26 mouse cellular contexts compared by ENCODE assay signal in the genomic region with DNA sequence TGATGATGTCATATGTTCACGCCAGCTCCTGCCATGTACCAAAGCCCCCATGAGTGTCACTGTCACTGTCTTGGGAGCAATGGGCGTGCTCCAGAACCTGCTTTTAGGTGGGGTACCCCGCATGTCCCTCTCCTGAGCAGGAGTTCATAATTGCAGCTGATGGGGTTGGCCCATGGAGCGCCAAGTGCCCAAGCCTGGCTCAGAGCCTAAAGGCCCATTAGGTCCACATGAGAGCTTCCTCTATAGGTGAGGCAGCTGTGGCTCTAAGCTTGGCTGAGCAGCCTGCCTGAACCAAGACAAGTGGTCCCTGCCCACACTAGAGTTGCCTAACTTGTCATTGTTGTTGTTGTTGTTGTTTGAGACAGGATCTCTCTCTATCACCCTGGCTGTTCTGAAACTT. TPM values are rescaled to one million over a fixed set of nuclear protein-coding genes. Genes with fewer than 3 reads are reported as not detected.
DNase-seq lines count a peak whose midpoint lies in the region; ATAC-seq and TF ChIP-seq lines count a peak whose summit lies in the region.
"Had no signal": no experiment of that assay in that cellular context is flagged by ENCODE, and none has a peak within 500 bp of the region (broad histone marks: within the 10 kb centered on the region; RNA-seq: fewer than 3 reads in every experiment).

No protein-coding gene starts in this region.

- H3K9me3 ChIP-seq in embryonic facial prominence, embryonic 15.5 days (replicated peaks): no peaks in the 10 kb centered on the region
- no peaks in the 10 kb centered on the region for H3K9me3 ChIP-seq in embryonic facial prominence, embryonic 10.5 days
- no peaks in the 10 kb centered on the region for H3K9me3 ChIP-seq in kidney, embryonic 14.5 days (ENCODE audit: control insufficient read depth, low read length)
- no peaks in the 10 kb centered on the region for H3K9me3 ChIP-seq in E14TG2a.4 (ENCODE audit: low read length)
- no peaks in the 10 kb centered on the region for H3K9me3 ChIP-seq in lung, embryonic 16.5 days (ENCODE audit: control insufficient read depth, low read length)
- H3K9me3 ChIP-seq: embryonic facial prominence, embryonic 13.5 days; heart, embryonic 12.5 days; hindbrain, embryonic 10.5 days; limb, embryonic 12.5 days; megakaryocyte, embryonic 14.5 days; midbrain, embryonic 13.5 days had no signal

- no peak overlapping the region for H3K4me2 ChIP-seq in embryonic facial prominence, embryonic 15.5 days (replicated peaks)
- H3K4me2 ChIP-seq in kidney, embryonic 14.5 days (replicated peaks; ENCODE audit: low read depth, low read length): no peak overlapping the region
- no peak overlapping the region for H3K4me2 ChIP-seq in lung, embryonic 16.5 days (ENCODE audit: low read depth, low read length)
- H3K4me2 ChIP-seq: embryonic facial prominence, embryonic 13.5 days; heart, embryonic 12.5 days; limb, embryonic 12.5 days; liver, embryonic 11.5 days; midbrain, embryonic 13.5 days had no signal

- WGBS in embryonic facial prominence, embryonic 15.5 days: 93% methylated on average over 4 of the region's 4 CpGs
- 89% methylated on average over 4 of the region's 4 CpGs for WGBS in embryonic facial prominence, embryonic 10.5 days
- WGBS in kidney, embryonic 14.5 days: 84% methylated on average over 4 of the region's 4 CpGs
- 67% methylated on average over 4 of the region's 4 CpGs for WGBS in lung, embryonic 16.5 days

- H3K9ac ChIP-seq in embryonic facial prominence, embryonic 15.5 days: no peak overlapping the region
- H3K9ac ChIP-seq in kidney, embryonic 14.5 days (ENCODE audit: low read depth, low read length): 0 out of 2 replicates have a peak overlapping the region, but pooled peaks have one; percentile 4
- H3K9ac ChIP-seq in lung, embryonic 16.5 days (ENCODE audit: low read length): no peak overlapping the region
- H3K9ac ChIP-seq: embryonic facial prominence, embryonic 13.5 days; limb, embryonic 12.5 days; liver, postnatal 0 days; midbrain, embryonic 13.5 days had no signal

- H3K27me3 ChIP-seq in embryonic facial prominence, embryonic 15.5 days: peaks cover 6% of the 10 kb centered on the region
- H3K27me3 ChIP-seq in embryonic facial prominence, embryonic 10.5 days (replicated peaks; ENCODE audit: low read depth, poor library complexity, severe bottlenecking): peaks cover 85% of the 10 kb centered on the region
- H3K27me3 ChIP-seq in kidney, embryonic 14.5 days (ENCODE audit: control insufficient read depth, insufficient read depth, low read length): no peaks in the 10 kb centered on the region
- H3K27me3 ChIP-seq in E14TG2a.4 (ENCODE audit: insufficient read depth, low read length): no peaks in the 10 kb centered on the region
- H3K27me3 ChIP-seq in lung, embryonic 16.5 days (ENCODE audit: control insufficient read depth, insufficient read depth, low read depth, low read length): no peaks in the 10 kb centered on the region
- H3K27me3 ChIP-seq: embryonic facial prominence, embryonic 13.5 days had no signal

- DNase-seq in embryonic facial prominence, embryonic 10.5 days (ENCODE audit: low spot score): no peak
- DNase-seq in kidney, postnatal 25 days: no peak
- no peak for DNase-seq in ovary, postnatal 10 days (ENCODE audit: low spot score)
- DNase-seq in ovary, adult 18-20 months (ENCODE audit: low spot score): no peak
- DNase-seq: cerebellum, adult 18-20 months; cerebellum, postnatal 25 days; gastrocnemius, adult 2 months; layer of hippocampus, postnatal 36 days; liver, postnatal 0 days; thymus, adult 2 months; thymus, postnatal 4 days had no signal

- H3K4me3 ChIP-seq in embryonic facial prominence, embryonic 15.5 days (replicated peaks): no peak overlapping the region
- no peak overlapping the region for H3K4me3 ChIP-seq in embryonic facial prominence, embryonic 10.5 days
- H3K4me3 ChIP-seq in kidney, embryonic 14.5 days (ENCODE audit: low read length): no peak overlapping the region
- H3K4me3 ChIP-seq in E14TG2a.4 (replicated peaks; ENCODE audit: low read length): peak overlapping the region; percentile 69
- no peak overlapping the region for H3K4me3 ChIP-seq in lung, embryonic 16.5 days (ENCODE audit: low read length)
- H3K4me3 ChIP-seq: embryonic facial prominence, embryonic 13.5 days; gastrocnemius, adult 2 months; heart, embryonic 12.5 days; hindbrain, embryonic 10.5 days; limb, embryonic 12.5 days; megakaryocyte, embryonic 14.5 days; midbrain, embryonic 13.5 days had no signal

- no peak for TF ChIP-seq CTCF in E14TG2a.4 (conservative IDR thresholded peaks at IDR 0.05; ENCODE audit: low read length)

- 0 out of 2 replicates have a peak overlapping the region, but pooled peaks have one; percentile 13 for H3K27ac ChIP-seq in embryonic facial prominence, embryonic 15.5 days (replicated peaks)
- no peak overlapping the region for H3K27ac ChIP-seq in embryonic facial prominence, embryonic 10.5 days (replicated peaks)
- H3K27ac ChIP-seq in kidney, embryonic 14.5 days (ENCODE audit: low read depth, low read length): no peak overlapping the region
- peak overlapping the region; percentile 83 for H3K27ac ChIP-seq in lung, embryonic 16.5 days (ENCODE audit: low read length)
- H3K27ac ChIP-seq: gastrocnemius, adult 2 months; hindbrain, embryonic 10.5 days; hindbrain, postnatal 0 days; midbrain, embryonic 13.5 days had no signal

- no peaks in the 10 kb centered on the region for H3K36me3 ChIP-seq in embryonic facial prominence, embryonic 15.5 days
- no peaks in the 10 kb centered on the region for H3K36me3 ChIP-seq in embryonic facial prominence, embryonic 10.5 days (replicated peaks)
- no peaks in the 10 kb centered on the region for H3K36me3 ChIP-seq in kidney, embryonic 14.5 days (ENCODE audit: control insufficient read depth, insufficient read depth, low read length)
- peaks cover 62% of the 10 kb centered on the region for H3K36me3 ChIP-seq in E14TG2a.4 (ENCODE audit: insufficient read depth, low read length)
- no peaks in the 10 kb centered on the region for H3K36me3 ChIP-seq in lung, embryonic 16.5 days (ENCODE audit: control insufficient read depth, insufficient read depth, low read length)
- H3K36me3 ChIP-seq: embryonic facial prominence, embryonic 13.5 days; heart, embryonic 12.5 days; hindbrain, embryonic 10.5 days; limb, embryonic 12.5 days; midbrain, embryonic 13.5 days had no signal

- peaks cover 65% of the 10 kb centered on the region for H3K4me1 ChIP-seq in embryonic facial prominence, embryonic 15.5 days
- H3K4me1 ChIP-seq in embryonic facial prominence, embryonic 10.5 days: peaks cover 67% of the 10 kb centered on the region
- H3K4me1 ChIP-seq in kidney, embryonic 14.5 days (ENCODE audit: control insufficient read depth, insufficient read depth, low read length): peaks cover 46% of the 10 kb centered on the region
- peaks cover 96% of the 10 kb centered on the region for H3K4me1 ChIP-seq in E14TG2a.4 (replicated peaks; ENCODE audit: low read depth, low read length)
- H3K4me1 ChIP-seq in lung, embryonic 16.5 days (replicated peaks; ENCODE audit: control insufficient read depth, insufficient read depth, low read length): peaks cover 43% of the 10 kb centered on the region

- no peak for ATAC-seq in embryonic facial prominence, embryonic 15.5 days (ENCODE audit: insufficient number of reproducible peaks, low FRiP score, low TSS enrichment, low read depth)
- no peak for ATAC-seq in kidney, embryonic 14.5 days (ENCODE audit: low FRiP score, low TSS enrichment)
- ATAC-seq in lung, embryonic 16.5 days (ENCODE audit: low read depth): peak; percentile 41
- ATAC-seq: forebrain, embryonic 14.5 days; hindbrain, postnatal 0 days; intestine, embryonic 16.5 days; liver, postnatal 0 days; midbrain, embryonic 13.5 days; Patski had no signal

RNA-seq across cellular contexts. Expression of gene Grhl3, which starts 26.6 kb away (rescaled TPM):
- 26.8 and 35.5 TPM in 2 replicates for polyA plus RNA-seq in embryonic facial prominence, embryonic 15.5 days (2015; fragmentation: Nextera tagmentation; extraction: Ambion mirVana)
- polyA plus RNA-seq in embryonic facial prominence, embryonic 10.5 days (2016; fragmentation: Nextera tagmentation; extraction: Ambion mirVana): 7.6 and 9.6 TPM in 2 replicates
- polyA plus RNA-seq in kidney, embryonic 14.5 days (2014; fragmentation: Nextera tagmentation; extraction: Ambion mirVana): 1.4 and 2.3 TPM in 2 replicates
- polyA plus RNA-seq in lung, embryonic 16.5 days (2015; fragmentation: Nextera tagmentation; extraction: Ambion mirVana): 3.8 and 4.7 TPM in 2 replicates
- polyA plus RNA-seq: Patski had no signal

RNA-seq across cellular contexts. Expression of gene Nipal3, which starts 52.0 kb away (rescaled TPM):
- polyA plus RNA-seq in embryonic facial prominence, embryonic 15.5 days (2015; fragmentation: Nextera tagmentation; extraction: Ambion mirVana): 2.5 and 2.9 TPM in 2 replicates
- polyA plus RNA-seq in embryonic facial prominence, embryonic 10.5 days (2016; fragmentation: Nextera tagmentation; extraction: Ambion mirVana): 3.2 and 3.7 TPM in 2 replicates
- polyA plus RNA-seq in kidney, embryonic 14.5 days (2014; fragmentation: Nextera tagmentation; extraction: Ambion mirVana): 2.7 and 3.8 TPM in 2 replicates
- polyA plus RNA-seq in lung, embryonic 16.5 days (2015; fragmentation: Nextera tagmentation; extraction: Ambion mirVana): 4.8 and 6.0 TPM in 2 replicates

RNA-seq across cellular contexts. Expression of gene Stpg1, which starts 52.2 kb away (rescaled TPM):
- 0.87 and 1.9 TPM in 2 replicates for polyA plus RNA-seq in embryonic facial prominence, embryonic 15.5 days (2015; fragmentation: Nextera tagmentation; extraction: Ambion mirVana)
- polyA plus RNA-seq in embryonic facial prominence, embryonic 10.5 days (2016; fragmentation: Nextera tagmentation; extraction: Ambion mirVana): 0.18 and 0.37 TPM in 2 replicates
- 0.64 and 0.81 TPM in 2 replicates for polyA plus RNA-seq in kidney, embryonic 14.5 days (2014; fragmentation: Nextera tagmentation; extraction: Ambion mirVana)
- 0.77 and 1.4 TPM in 2 replicates for polyA plus RNA-seq in lung, embryonic 16.5 days (2015; fragmentation: Nextera tagmentation; extraction: Ambion mirVana)
- polyA plus RNA-seq: embryonic facial prominence, embryonic 13.5 days; liver, postnatal 0 days; Patski had no signal

Comparison
In these comparisons a context has a peak if more than half of its experiments do, and no peak if none do; other contexts are left out.
1. H3K27ac ChIP-seq: peak in embryonic facial prominence, embryonic 15.5 days (single experiment) and lung, embryonic 16.5 days (single experiment); none in embryonic facial prominence, embryonic 10.5 days (single experiment) and kidney, embryonic 14.5 days (single experiment).